Comparison of ENCODE assay signal across 11 mouse cellular contexts in genomic region chr9:20653859-20654258, GRCm38 (mm10). TPM values are rescaled to one million over a fixed set of nuclear protein-coding genes. Genes with fewer than 3 reads are reported as not detected.
A peak's percentile ranks its signal among the peaks of the same experiment; 100 is the strongest.
DNase-seq lines count a peak whose midpoint lies in the region; ATAC-seq and TF ChIP-seq lines count a peak whose summit lies in the region.
"Had no signal": no experiment of that assay in that cellular context is flagged by ENCODE, and none has a peak within 500 bp of the region (broad histone marks: within the 10 kb centered on the region; RNA-seq: fewer than 3 reads in every experiment).

No protein-coding gene starts in this region.

- H3K9ac ChIP-seq in hindbrain, embryonic 12.5 days = no peak overlapping the region
- H3K9ac ChIP-seq in hindbrain, embryonic 16.5 days (ENCODE audit: low read depth, low read length) = no peak overlapping the region
- no peak overlapping the region for H3K9ac ChIP-seq in neural tube, embryonic 11.5 days (ENCODE audit: low read length)
- no peak overlapping the region for H3K9ac ChIP-seq in limb, embryonic 12.5 days (replicated peaks)
- H3K9ac ChIP-seq in stomach, postnatal 0 days (ENCODE audit: low read length) = no peak overlapping the region

- H3K9me3 ChIP-seq in hindbrain, embryonic 12.5 days (replicated peaks) = no peaks in the 10 kb centered on the region
- H3K9me3 ChIP-seq in hindbrain, embryonic 16.5 days (ENCODE audit: control insufficient read depth, low read length) = no peaks in the 10 kb centered on the region
- no peaks in the 10 kb centered on the region for H3K9me3 ChIP-seq in neural tube, embryonic 11.5 days (ENCODE audit: control insufficient read depth, low read length)
- H3K9me3 ChIP-seq in limb, embryonic 12.5 days = no peaks in the 10 kb centered on the region
- no peaks in the 10 kb centered on the region for H3K9me3 ChIP-seq in stomach, postnatal 0 days (ENCODE audit: control insufficient read depth, low read length)

- H3K27me3 ChIP-seq in hindbrain, embryonic 12.5 days = no peaks in the 10 kb centered on the region
- H3K27me3 ChIP-seq in hindbrain, embryonic 16.5 days (replicated peaks; ENCODE audit: control insufficient read depth, insufficient read depth, low read length) = no peaks in the 10 kb centered on the region
- no peaks in the 10 kb centered on the region for H3K27me3 ChIP-seq in neural tube, embryonic 11.5 days (ENCODE audit: control insufficient read depth, insufficient read depth, low read length)
- H3K27me3 ChIP-seq in limb, embryonic 12.5 days = no peaks in the 10 kb centered on the region
- no peaks in the 10 kb centered on the region for H3K27me3 ChIP-seq in stomach, postnatal 0 days (ENCODE audit: control insufficient read depth, insufficient read depth, low read length)
- H3K27me3 ChIP-seq in thymus, adult 2 months (ENCODE audit: control insufficient read depth, insufficient read depth, low read length) = no peaks in the 10 kb centered on the region
- H3K27me3 ChIP-seq: CH12.LX had no signal

- no peak overlapping the region for H3K27ac ChIP-seq in hindbrain, embryonic 12.5 days
- H3K27ac ChIP-seq in hindbrain, embryonic 16.5 days (ENCODE audit: low read depth, low read length) = no peak overlapping the region
- no peak overlapping the region for H3K27ac ChIP-seq in neural tube, embryonic 11.5 days (ENCODE audit: low read depth, low read length)
- H3K27ac ChIP-seq in limb, embryonic 12.5 days = no peak overlapping the region
- H3K27ac ChIP-seq in stomach, postnatal 0 days (replicated peaks) = no peak overlapping the region
- H3K27ac ChIP-seq in thymus, adult 2 months (ENCODE audit: control insufficient read depth, insufficient read depth, low read length) = no peak overlapping the region

- peaks cover 49% of the 10 kb centered on the region for H3K36me3 ChIP-seq in hindbrain, embryonic 12.5 days
- peaks cover 2% of the 10 kb centered on the region for H3K36me3 ChIP-seq in hindbrain, embryonic 16.5 days (ENCODE audit: control insufficient read depth, insufficient read depth, low read length)
- H3K36me3 ChIP-seq in neural tube, embryonic 11.5 days (ENCODE audit: control insufficient read depth, insufficient read depth, low read length) = peaks cover 25% of the 10 kb centered on the region
- H3K36me3 ChIP-seq in limb, embryonic 12.5 days = peaks cover 60% of the 10 kb centered on the region
- H3K36me3 ChIP-seq in stomach, postnatal 0 days (ENCODE audit: control insufficient read depth, insufficient read depth, low read length) = peaks cover 6% of the 10 kb centered on the region
- peaks cover 5% of the 10 kb centered on the region for H3K36me3 ChIP-seq in thymus, adult 2 months (ENCODE audit: control insufficient read depth, insufficient read depth, low read length)

- no peak for ATAC-seq in hindbrain, embryonic 12.5 days (ENCODE audit: low FRiP score)
- no peak for ATAC-seq in hindbrain, embryonic 16.5 days
- ATAC-seq in neural tube, embryonic 11.5 days (ENCODE audit: insufficient read depth, low FRiP score, low TSS enrichment) = no peak
- no peak for ATAC-seq in limb, embryonic 12.5 days (ENCODE audit: insufficient number of reproducible peaks, insufficient read depth, low FRiP score, low TSS enrichment, low read depth)
- ATAC-seq in stomach, postnatal 0 days (ENCODE audit: low FRiP score, low TSS enrichment) = no peak

- peak; percentile 20; the same call in 1 of the 2 replicates for TF ChIP-seq CTCF in stomach, postnatal 0 days (IDR thresholded peaks at IDR 0.05; ENCODE audit: low read depth)
- TF ChIP-seq CTCF in thymus, adult 2 months (IDR thresholded peaks at IDR 0.05; ENCODE audit: borderline replicate concordance, control insufficient read depth, extremely low read depth, insufficient read depth, low read length, poor library complexity) = no peak

- TF ChIP-seq EP300 in stomach, postnatal 0 days (optimal IDR thresholded peaks at IDR 0.05) = no peak

- H3K4me3 ChIP-seq in hindbrain, embryonic 12.5 days = no peak overlapping the region
- H3K4me3 ChIP-seq in hindbrain, embryonic 16.5 days (ENCODE audit: low read length) = no peak overlapping the region
- H3K4me3 ChIP-seq in neural tube, embryonic 11.5 days (ENCODE audit: low read depth, low read length) = 0 out of 2 replicates have a peak overlapping the region, but pooled peaks have one; percentile 1
- H3K4me3 ChIP-seq in limb, embryonic 12.5 days (replicated peaks) = no peak overlapping the region
- H3K4me3 ChIP-seq in stomach, postnatal 0 days (ENCODE audit: low read depth, low read length) = no peak overlapping the region
- no peak overlapping the region for H3K4me3 ChIP-seq in thymus, adult 2 months (ENCODE audit: control insufficient read depth, insufficient read depth, low read length)

- H3K4me1 ChIP-seq in hindbrain, embryonic 12.5 days = peaks cover 32% of the 10 kb centered on the region
- peaks cover 30% of the 10 kb centered on the region for H3K4me1 ChIP-seq in hindbrain, embryonic 16.5 days (ENCODE audit: control insufficient read depth, insufficient read depth, low read depth, low read length)
- H3K4me1 ChIP-seq in neural tube, embryonic 11.5 days (ENCODE audit: control insufficient read depth, insufficient read depth, low read length) = peaks cover 5% of the 10 kb centered on the region
- peaks cover 19% of the 10 kb centered on the region for H3K4me1 ChIP-seq in limb, embryonic 12.5 days (replicated peaks)
- peaks cover 7% of the 10 kb centered on the region; the same call in 1 of the 2 replicates for H3K4me1 ChIP-seq in stomach, postnatal 0 days (replicated peaks; ENCODE audit: control insufficient read depth, insufficient read depth)
- peaks cover 8% of the 10 kb centered on the region for H3K4me1 ChIP-seq in thymus, adult 2 months (replicated peaks; ENCODE audit: control insufficient read depth, insufficient read depth, low read length)

- DNase-seq in neural tube, embryonic 11.5 days (ENCODE audit: low spot score) = no peak
- no peak for DNase-seq in neural tube, embryonic 10.5 days (ENCODE audit: extremely low spot score, low spot score)
- DNase-seq in stomach, postnatal 0 days (ENCODE audit: low spot score) = no peak
- DNase-seq in gastrocnemius, postnatal 10 days = no peak
- no peak for DNase-seq in thymus, adult 2 months
- DNase-seq: cerebellum, postnatal 14 days; right cerebral cortex, postnatal 14 days had no signal

- 92% methylated on average over 3 of the region's 3 CpGs for WGBS in hindbrain, embryonic 12.5 days
- 92% methylated on average over 3 of the region's 3 CpGs for WGBS in hindbrain, embryonic 16.5 days
- 94% methylated on average over 3 of the region's 3 CpGs for WGBS in neural tube, embryonic 11.5 days
- 83% methylated on average over 3 of the region's 3 CpGs for WGBS in limb, embryonic 12.5 days
- WGBS in stomach, postnatal 0 days = 94% methylated on average over 3 of the region's 3 CpGs
- WGBS in thymus, adult 2 months = 98% methylated on average over 3 of the region's 3 CpGs

- no peak for TF ChIP-seq POLR2A in thymus, adult 2 months (IDR thresholded peaks at IDR 0.05; ENCODE audit: control insufficient read depth, extremely low read depth, insufficient read depth, low read length, poor library complexity)

- H3K4me2 ChIP-seq in hindbrain, embryonic 12.5 days (replicated peaks) = peak overlapping the region; percentile 83; the same call in 1 of the 2 replicates
- H3K4me2 ChIP-seq in hindbrain, embryonic 16.5 days (ENCODE audit: low read length) = no peak overlapping the region
- H3K4me2 ChIP-seq in neural tube, embryonic 11.5 days (ENCODE audit: low read depth) = no peak overlapping the region
- H3K4me2 ChIP-seq in limb, embryonic 12.5 days = peak overlapping the region; percentile 79; the same call in 1 of the 2 replicates
- no peak overlapping the region for H3K4me2 ChIP-seq in stomach, postnatal 0 days (replicated peaks; ENCODE audit: low read depth)

RNA-seq across cellular contexts. Expression of gene Pin1, which starts 2.0 kb away (rescaled TPM):
- 47.2 and 49.4 TPM in 2 replicates for polyA plus RNA-seq in hindbrain, embryonic 12.5 days (2016; fragmentation: Nextera tagmentation; extraction: Ambion mirVana)
- 70.6 and 76.1 TPM in 2 replicates for polyA plus RNA-seq in hindbrain, embryonic 16.5 days (2015; fragmentation: Nextera tagmentation; extraction: Ambion mirVana)
- polyA plus RNA-seq in neural tube, embryonic 11.5 days (2014; fragmentation: Nextera tagmentation; extraction: Ambion mirVana) = 68.7 and 71.6 TPM in 2 replicates
- 52.2 and 52.7 TPM in 2 replicates for polyA plus RNA-seq in limb, embryonic 12.5 days (2016; fragmentation: Nextera tagmentation; extraction: Ambion mirVana)
- 28.2 and 28.7 TPM in 2 replicates for polyA plus RNA-seq in stomach, postnatal 0 days (2015; fragmentation: Nextera tagmentation; extraction: Ambion mirVana)
- 10 to 100 TPM; 15.7 to 17.2 TPM for total RNA-seq in gastrocnemius, postnatal 10 days (2021)
- 36.8 and 37.2 TPM in 2 replicates for polyA plus RNA-seq in thymus, adult 2 months (2012; rRNA removed)

RNA-seq across cellular contexts. Expression of gene Fbxl12, which starts 9.3 kb away (rescaled TPM):
- 18.3 and 19.8 TPM in 2 replicates for polyA plus RNA-seq in hindbrain, embryonic 12.5 days (2016; fragmentation: Nextera tagmentation; extraction: Ambion mirVana)
- polyA plus RNA-seq in hindbrain, embryonic 16.5 days (2015; fragmentation: Nextera tagmentation; extraction: Ambion mirVana) = 14.6 and 15.6 TPM in 2 replicates
- polyA plus RNA-seq in neural tube, embryonic 11.5 days (2014; fragmentation: Nextera tagmentation; extraction: Ambion mirVana) = 15.3 and 15.8 TPM in 2 replicates
- polyA plus RNA-seq in limb, embryonic 12.5 days (2016; fragmentation: Nextera tagmentation; extraction: Ambion mirVana) = 20.9 and 21.0 TPM in 2 replicates
- polyA plus RNA-seq in stomach, postnatal 0 days (2015; fragmentation: Nextera tagmentation; extraction: Ambion mirVana) = 7.2 and 8.2 TPM in 2 replicates
- total RNA-seq in gastrocnemius, postnatal 10 days (2021) = 10 to 100 TPM in 1 of 2 experiments, 1 to 10 TPM in 1; 8.1 to 12.0 TPM
- polyA plus RNA-seq in thymus, adult 2 months (2012; rRNA removed) = 560 and 583 TPM in 2 replicates

RNA-seq across cellular contexts. Expression of gene Ubl5, which starts 11.2 kb away (rescaled TPM):
- polyA plus RNA-seq in hindbrain, embryonic 12.5 days (2016; fragmentation: Nextera tagmentation; extraction: Ambion mirVana) = 445 and 471 TPM in 2 replicates
- 428 and 459 TPM in 2 replicates for polyA plus RNA-seq in hindbrain, embryonic 16.5 days (2015; fragmentation: Nextera tagmentation; extraction: Ambion mirVana)
- 391 and 397 TPM in 2 replicates for polyA plus RNA-seq in neural tube, embryonic 11.5 days (2014; fragmentation: Nextera tagmentation; extraction: Ambion mirVana)
- 395 and 428 TPM in 2 replicates for polyA plus RNA-seq in limb, embryonic 12.5 days (2016; fragmentation: Nextera tagmentation; extraction: Ambion mirVana)
- 451 and 481 TPM in 2 replicates for polyA plus RNA-seq in stomach, postnatal 0 days (2015; fragmentation: Nextera tagmentation; extraction: Ambion mirVana)
- total RNA-seq in gastrocnemius, postnatal 10 days (2021) = 100 to 1,000 TPM; 197 to 204 TPM
- 189 and 207 TPM in 2 replicates for polyA plus RNA-seq in thymus, adult 2 months (2012; rRNA removed)

Comparison
In these comparisons a context has a peak if more than half of its experiments do, and no peak if none do; other contexts are left out.
1. H3K4me2 ChIP-seq: peak in hindbrain, embryonic 12.5 days (single experiment) and limb, embryonic 12.5 days (single experiment); none in hindbrain, embryonic 16.5 days (single experiment), neural tube, embryonic 11.5 days (single experiment) and stomach, postnatal 0 days (single experiment).
2. RNA of gene Fbxl12, which starts 9.3 kb away (polyA plus RNA-seq): 560 to 583 TPM in thymus, adult 2 months; 20.9 to 21.0 TPM in limb, embryonic 12.5 days, 18.3 to 19.8 TPM in hindbrain, embryonic 12.5 days, 15.3 to 15.8 TPM in neural tube, embryonic 11.5 days, 14.6 to 15.6 TPM in hindbrain, embryonic 16.5 days and 7.2 to 8.2 TPM in stomach, postnatal 0 days; every median in the first group is over 10 times any median in the second.